Mouse (Mus musculus) layer of hippocampus, postnatal 10 days (tissue): ENCODE measurements at regions not wholly inside any gene's neighbourhood (a gene's known extent, or its start where the extent isn't known, plus 50 kb on each side); places are given as distances from the start of the nearest gene placed in this dataset.

Experiments used
- DNase-seq, 2 experiments: peaks; one replicate each; pipeline ENCODE4 v3.0.0; 2021; ENCODE audit warnings: low spot score in 2 of 2

DNA sequence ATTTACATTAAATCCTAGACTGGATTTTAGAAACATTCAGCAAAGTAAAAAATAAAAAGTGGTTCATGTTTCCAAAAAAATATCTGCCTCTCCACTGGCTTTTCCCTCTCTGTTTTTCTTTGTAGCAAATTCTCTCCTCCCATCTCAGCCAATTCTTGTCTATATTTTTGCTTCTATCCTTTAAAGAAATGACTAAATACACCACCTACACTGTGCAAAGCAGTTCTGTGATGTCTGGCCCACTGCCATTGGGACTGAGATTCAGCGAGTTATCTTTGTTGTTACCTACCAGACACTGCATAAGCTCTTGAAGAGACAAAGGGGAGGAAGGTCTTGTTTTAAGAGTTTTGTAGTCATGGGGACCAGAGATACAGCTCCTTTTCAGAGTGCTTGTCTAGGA lies 835.8 kb upstream of the Klhl29 start:
- DNase-seq, result no peak

DNA sequence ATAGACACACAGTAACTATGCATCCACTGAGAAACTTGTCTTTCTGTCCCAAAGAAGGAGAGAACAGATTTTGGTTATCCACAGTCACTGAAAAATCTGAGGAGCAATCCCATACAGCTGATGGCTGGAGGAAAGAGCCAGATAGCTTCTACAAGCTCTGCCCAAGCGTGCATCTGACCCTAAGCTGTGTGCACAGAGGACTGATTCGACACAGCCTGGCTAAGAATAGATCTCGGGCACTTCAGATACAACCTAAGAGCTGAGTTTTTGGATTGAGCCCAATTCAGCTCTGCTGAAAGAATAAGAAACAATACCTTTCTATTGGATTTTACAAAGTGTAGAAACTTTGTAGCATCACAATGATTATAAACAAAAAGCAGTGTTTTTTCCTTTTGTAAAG lies 813.8 kb upstream of the Klhl29 start:
- DNase-seq, result no peak

DNA sequence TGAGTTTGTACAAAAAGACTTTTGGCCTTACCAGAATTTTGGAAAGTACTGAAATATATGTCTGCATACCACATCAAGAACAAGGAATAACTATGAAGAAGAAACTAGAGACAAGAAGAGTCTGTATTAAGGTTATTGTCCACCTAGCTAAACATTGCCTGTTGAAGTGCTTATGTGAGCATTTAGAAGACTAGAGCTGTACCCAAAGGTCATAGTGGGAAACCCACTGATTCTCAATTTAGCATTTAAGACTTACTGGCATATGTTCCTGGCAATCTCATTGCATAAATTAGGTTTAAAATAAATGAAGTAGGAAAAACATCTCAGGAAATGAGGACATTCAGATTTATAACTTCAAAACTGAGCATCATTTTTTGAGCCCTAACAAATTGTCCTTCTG lies 793.3 kb upstream of the Klhl29 start:
- DNase-seq, result no peak

DNA sequence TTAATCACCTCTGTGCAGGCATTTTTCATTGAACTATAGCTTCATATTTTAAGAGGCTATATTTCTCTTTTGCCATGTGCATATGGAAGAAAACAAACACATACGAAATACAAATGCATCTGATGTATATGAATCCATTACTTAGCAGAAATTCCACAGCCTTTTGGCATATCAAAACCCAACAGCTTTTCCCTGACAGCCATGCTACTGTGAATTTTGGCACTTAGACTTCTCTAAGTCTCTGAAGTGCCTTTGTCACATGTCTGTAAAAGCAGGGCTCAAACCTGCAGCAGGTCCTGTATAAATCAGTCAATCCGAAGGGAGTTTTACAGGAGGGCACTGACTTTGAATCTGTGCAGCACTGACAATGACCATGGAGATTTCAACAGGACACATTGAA lies 778.8 kb upstream of the Klhl29 start:
- no peak for DNase-seq

DNA sequence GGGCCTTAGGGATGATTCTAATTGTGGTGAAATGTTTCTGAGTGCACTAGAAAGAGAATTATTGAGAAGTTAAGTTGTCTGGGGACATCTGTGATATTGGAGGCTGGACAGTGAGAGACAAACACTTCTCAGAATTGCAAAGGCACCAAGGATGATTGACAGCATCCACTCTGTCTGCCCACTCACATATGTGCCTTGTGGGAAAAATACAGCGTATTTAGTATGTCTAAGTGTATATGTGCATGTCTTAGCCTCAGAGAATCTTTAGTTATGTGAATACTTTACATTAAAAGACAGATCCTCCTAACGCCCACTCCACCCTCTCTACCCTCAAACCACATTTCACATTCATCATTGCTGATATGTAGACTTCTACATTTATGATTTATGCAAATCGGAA lies 776.0 kb upstream of the Klhl29 start:
- DNase-seq, result no peak

DNA sequence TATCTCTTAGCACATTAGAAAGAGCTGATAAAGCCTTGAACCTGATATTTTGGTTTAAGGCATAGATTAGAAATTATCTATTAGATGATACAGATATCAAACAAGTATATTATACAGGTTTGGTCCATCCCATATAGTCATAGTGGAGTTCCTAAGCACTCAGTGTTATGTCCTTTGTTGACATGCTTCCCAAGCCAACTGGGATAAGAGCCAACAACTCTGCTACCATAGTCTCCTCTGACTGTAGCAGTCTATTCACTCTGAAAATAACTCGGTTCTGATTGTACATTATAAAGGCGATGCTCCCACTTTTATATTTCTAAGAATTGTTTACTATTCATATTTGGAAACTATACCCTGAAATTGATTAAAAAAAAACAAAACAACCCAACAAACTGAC lies 757.0 kb upstream of the Klhl29 start:
- no peak for DNase-seq

DNA sequence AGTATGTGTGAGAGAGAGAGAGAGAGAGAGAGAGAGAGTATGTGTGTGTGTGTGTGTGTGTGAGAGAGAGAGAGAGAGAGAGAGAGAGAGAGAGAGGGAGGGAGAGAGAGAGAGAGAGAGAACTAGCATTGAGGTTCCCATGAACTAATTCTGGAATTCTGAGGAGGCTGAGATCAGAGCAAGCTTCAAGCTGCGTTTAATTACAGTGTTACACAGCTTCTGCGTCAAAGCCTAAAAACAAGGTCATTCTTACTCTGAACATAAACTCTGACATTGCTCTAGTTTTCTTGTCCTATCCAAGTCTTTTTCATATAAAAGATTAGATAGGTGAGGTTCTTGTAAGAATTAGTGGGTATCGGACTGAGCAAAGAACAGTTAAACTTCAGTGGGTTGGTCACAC lies 744.1 kb upstream of the Klhl29 start:
- DNase-seq, result no peak

DNA sequence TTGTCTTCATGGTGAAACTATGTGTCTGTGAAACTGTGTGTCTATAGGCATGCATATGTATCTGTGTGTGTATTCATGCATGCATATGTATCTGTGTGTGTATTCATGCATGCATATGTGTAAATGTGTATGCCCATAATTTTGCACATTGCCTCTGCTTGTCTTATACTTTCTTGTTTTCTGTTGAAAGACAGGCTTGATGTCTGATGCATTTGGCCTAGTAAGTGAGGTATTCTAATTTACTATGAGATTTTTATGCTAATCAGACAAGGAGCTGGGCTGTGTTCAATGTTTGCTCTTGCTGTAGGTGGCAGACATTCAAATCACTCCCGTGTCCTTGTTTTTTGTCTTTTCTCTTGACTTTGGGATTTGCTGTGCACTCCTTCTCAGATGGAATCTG lies 739.8 kb upstream of the Klhl29 start:
- DNase-seq, result no peak

DNA sequence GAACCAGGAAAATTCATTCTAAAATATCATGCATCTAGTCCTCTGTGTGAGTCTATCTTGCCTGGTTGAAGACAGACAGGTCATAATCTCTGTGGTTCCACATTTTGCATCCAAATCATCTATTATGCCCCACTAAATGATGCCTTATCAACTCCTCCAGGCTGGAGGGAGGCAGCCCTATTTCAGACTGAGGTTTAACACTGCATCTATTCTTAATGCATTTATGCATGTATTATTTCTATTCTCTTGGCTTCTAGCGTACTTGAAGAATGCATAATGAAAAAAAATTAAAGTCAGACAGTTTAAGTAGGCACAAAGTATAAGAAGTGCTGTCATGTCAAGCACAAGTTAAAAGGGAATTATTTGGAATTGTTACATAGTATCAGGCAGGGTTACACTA lies 721.8 kb upstream of the Klhl29 start:
- DNase-seq, result no peak

DNA sequence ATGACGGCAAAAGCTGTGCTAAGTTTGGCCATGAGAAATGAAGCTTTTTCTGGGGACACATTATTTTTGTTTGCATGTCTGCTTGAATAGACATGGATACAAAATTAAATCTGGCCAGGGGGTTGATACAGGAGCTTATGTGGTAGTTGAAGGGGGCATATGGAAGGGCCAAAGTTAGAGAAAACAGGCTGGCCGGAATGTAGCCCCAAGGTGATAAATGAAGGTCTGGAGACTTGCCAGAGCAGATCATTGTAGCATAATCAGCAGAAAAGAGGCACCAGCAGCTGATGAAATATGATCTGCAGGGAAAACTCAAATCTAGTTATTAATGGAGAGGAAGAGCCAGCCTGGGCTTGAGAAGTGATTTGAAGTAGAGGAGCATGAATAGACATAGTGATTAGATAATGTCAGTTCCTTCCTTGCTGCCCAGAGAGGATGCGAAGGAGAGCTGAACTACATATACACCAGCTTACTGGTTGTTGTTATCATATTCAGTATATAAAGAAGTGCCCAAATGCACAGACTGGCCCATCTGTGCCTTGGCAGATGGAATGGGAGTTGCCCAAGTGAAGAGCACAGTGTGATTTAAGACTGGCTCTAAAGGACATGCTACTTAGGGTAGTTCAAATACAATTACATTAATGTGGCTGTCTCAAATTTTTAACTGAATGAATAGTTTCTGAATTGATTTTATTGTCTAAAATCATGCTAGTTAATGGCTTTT lies 712.3 kb upstream of the Klhl29 start:
- no peak for DNase-seq

DNA sequence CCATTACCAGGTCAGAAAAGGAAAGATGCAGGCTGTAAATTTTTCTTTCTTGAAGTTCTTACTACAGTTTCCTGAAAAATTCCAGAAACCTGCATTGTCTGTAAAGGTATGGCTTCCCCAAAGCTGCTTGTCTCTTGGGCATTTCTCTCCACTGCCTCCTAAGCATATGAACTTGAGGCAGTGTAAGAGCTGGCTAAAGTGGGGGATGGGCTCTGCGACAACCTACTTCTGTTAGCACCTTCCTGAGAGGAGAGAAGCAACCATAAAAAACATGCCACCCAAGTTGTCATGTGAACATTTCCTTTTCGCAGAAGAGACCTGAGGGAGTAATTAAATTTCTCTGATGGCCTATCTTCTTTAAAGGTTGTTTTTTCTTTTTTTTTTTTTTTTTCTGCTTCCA lies 711.6 kb upstream of the Klhl29 start:
- no peak for DNase-seq

DNA sequence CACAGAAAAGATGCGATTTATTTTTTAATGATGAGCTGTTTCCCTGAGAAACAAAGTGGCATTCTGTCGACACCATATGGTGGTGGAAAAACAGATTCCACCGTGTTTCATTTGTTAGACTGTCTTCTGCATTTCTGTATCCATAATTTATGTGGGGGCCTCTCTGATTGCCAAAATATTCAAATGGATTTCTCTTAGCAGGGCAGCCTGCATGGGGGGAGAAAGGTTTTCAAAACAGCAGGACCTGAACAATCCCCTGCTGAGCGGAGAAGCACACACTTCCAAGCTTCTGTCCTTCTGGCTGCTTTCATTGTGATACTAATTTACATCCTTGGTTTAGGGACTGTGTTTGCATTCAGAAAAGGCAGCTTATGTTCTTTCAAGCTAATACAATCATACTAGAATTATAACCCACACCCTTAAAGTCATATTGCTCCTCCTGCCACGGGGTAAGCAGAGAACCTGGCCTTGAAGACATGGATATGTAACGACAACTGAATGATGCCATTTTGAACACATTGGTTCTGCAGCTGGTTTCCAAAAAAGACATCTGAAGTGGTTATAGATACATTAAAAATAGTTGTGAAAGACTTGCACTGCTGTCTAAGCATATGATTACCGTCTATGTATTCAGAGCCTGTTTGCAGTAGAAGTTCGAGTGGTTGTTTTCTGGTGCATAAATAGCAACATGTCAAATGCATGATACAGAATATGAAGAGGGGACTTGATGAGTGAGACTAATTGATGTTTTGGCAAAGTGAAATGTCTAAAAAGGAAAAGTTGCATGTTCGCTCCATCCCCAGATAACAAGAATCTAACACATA lies 671.6 kb upstream of the Klhl29 start:
- DNase-seq, result peak; percentile 19 to 37

DNA sequence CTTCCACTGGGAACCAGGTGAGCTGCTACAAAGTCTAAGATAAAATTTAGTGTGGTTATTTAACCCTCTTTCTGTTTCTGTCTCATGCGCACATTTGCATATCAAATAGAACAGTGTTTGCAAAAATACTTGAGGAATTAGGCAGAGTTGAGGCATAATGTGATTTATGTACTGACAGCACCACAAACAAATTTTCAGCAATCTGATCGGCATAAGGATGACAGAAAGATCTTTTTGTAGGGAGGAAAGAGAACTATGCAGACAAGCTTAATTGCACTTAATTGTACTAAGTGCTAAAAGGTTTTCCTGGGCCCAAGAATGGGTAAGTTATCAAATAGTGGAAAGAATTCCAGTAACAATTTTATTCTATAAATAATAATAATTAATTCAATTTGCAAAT lies 670.6 kb upstream of the Klhl29 start:
- DNase-seq, result no peak

DNA sequence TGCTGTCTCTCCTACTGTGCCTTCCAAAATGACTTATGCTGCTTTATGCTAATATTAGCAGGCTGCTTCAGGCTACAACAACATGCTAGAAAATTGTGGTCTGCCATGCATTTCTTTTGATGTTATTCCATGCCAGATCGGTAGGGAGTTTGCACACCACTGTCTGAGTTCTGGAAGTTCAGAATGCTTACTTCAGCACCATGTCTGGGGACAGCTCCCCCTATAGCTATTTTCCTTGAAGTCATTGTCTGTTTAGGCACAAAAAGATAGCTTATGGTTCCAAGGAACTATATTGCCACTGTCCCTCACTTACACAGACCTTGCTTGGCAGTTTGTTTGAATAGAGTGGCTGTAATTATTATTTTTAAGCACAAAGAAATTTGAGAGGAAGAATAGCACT lies 666.8 kb upstream of the Klhl29 start:
- no peak for DNase-seq

DNA sequence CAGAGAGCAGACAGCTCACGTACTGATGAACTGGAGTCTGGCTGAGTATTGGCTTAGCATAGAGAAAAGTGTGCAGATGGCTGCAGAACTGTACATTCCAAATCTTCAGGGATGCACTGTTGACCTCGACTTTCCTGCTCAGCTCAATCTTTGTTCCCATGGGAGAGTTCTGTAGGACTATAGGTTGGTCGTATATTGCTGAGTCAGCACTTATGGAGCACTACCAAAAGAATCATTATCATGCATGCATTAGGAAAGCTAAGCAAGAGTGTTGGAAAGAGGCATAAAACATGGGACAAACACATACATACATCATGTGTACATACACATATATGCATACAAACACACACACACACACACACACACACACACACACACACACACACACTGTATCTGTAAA lies 648.6 kb upstream of the Klhl29 start:
- no peak for DNase-seq

DNA sequence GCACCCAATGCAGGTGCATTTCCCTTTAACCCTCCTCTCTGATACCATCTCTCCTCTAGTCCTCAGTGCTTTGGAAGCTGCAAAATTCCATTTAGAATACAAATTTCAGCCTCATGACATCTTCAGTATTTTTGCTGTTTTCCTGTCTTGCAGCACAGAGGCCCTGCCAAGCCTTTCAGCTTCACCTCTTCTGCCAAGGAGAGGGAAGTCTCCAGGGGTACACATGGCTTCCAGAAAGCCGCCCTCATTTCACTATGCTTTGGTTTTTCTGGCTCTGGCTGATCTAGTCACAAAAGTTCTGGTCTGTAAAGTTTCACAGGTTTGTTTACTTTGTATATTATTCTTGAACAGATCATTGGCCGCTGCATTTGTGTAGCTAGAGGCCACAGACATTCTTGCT lies 647.0 kb upstream of the Klhl29 start:
- no peak for DNase-seq

DNA sequence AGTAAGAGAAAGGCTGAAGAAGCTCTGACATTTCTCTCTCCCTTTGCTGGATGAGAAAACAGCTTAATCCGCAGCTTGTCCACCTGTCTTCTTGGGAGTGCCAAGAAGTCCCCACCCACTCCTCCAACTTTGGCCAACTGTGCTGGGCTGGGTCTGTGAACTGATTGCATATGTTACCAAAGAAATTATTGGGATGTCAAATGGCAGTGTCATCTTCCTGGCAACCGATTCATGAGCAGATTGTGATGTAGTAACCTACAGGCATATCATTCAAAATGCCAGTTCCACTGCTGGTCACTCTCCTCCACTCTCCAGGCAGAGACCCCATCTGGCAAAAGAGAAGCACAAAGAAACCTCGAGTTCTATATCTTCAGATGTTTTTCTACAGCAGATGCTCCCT lies 625.5 kb upstream of the Klhl29 start:
- no peak for DNase-seq

DNA sequence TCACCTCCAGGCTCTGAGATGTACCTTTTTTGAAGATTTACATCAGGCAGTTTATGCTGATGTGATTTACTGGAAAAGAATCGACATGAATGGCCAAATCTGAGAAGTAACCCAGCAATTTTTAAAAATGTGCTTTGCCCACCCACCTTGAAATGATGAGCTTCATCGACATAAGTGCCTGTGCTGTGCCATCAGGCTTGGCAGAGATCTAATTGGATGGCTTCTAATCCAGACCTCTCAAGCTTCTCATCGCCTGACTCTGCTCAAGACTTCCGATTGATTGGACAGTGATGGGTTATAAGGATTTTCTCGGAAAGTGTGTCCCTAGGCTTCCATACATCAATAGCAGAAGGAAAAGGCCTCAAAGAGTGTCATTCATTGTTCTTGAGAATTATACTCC lies 621.9 kb upstream of the Klhl29 start:
- no peak for DNase-seq

DNA sequence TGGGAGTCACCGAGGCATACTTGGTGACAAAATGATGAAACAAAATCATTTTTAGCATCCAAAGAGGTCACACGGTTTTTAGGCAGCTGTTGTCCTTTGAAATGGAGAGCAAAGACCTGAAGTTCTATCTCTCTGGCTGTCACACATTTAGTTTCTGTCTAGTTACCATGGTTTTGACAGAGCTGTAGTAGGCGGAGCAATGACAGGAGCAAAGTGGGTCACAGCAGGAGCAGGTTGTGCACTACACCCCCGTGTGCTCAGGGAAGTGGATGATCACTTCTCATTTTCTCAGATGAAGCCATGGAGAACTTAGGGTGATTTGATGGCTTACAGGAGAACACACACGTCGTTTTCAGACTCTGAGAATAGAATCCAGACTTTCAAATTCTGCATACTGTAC lies 621.2 kb upstream of the Klhl29 start:
- no peak for DNase-seq

DNA sequence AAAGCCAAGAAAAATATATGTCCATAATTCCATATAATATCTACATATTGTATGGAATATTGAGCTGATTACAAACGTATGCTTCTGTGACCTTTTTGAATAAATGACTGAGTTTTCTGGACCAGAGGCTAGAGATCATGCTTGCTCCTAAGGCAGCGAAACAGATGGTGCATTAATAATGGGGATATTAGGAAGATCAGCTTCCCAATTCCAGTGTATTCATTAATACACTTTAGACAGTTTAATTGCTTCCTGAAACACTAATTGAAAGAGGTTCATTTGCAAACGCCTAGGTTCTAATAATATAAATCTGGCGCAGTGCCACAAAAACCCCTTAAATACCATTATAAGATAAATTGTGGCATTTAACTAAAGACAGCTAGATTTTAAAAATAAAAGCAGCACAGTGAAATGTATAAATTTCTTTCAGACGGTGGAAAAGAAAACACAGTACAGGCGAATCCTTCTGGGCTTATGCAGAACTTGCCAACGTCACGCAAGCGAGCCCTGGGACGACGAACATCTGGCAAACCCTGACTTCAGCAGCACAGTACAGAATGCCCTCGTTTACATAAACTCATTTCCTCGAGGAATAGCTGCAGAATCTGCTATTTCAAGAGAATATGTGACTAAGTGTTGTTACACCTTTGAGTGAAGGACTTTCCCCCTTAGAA lies 608.6 kb upstream of the Klhl29 start:
- DNase-seq, result no peak

DNA sequence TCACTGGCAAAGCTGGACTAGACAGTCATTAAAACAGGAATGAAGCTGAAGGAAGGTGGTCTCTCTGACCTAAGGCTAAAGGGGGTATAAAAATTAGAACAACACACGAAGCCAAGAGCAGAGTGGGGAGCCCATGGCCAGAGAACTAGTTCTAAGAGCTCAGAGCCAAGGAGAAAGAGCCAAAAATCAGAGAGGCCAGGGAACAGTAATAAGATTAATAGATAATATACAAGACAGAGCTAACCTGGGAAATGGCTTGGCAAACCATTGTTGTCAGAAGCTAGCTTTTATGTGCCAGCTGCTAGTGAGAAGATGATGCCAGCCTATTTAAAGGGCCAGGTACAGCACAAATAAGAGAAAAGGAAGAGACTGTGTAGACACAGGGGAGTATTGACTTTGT lies 606.6 kb upstream of the Klhl29 start:
- DNase-seq, result no peak

DNA sequence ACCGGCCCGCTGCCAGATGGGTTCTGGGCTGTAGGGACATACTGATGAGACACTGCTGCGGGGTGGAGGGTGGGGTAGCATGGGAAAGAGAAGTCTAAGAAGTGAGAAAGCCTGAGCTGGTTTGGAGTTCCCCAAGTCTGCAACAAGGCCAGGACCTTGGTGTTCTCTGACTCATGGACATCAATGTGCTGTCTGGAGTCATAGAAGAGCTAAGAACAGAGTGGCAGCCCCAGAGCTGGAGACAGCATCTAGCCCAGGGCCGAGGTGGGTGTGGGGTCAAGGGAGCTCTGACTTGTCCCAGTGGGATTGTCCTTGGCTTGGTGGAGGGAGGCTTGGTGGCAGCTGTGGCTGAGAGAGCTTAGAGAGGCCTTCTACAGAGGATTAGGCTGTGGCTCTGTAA lies 600.4 kb upstream of the Klhl29 start:
- no peak for DNase-seq

DNA sequence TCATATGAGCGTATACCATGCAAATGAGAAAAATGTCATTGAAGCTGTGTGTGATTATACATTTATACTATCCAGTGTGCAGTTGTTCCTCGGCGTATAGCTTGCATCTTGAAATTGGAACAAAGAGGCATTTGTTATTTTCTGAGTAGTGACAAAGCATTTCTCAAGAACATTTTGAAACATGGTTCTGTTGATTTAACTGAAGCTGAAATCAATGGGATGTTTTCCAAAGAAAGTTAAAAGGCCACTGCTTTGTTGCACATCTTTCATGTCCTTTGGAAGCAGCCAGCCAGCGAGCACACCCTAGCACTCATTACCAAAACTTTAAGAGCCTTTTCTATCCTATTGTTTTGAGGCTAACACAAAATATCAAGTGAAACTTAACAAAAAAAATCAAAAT lies 594.1 kb upstream of the Klhl29 start:
- DNase-seq, result no peak
